Mouse (Mus musculus) lung, postnatal 0 days (tissue): Measurements from ENCODE around the gene Slc23a2.

Experiments used
- CTCF ChIP-seq: IDR thresholded peaks from 2 replicates; pipeline ENCODE4 v1.5.1; 2016; ENCODE audit warnings: antibody characterized with exemption, mild to moderate bottlenecking
- EP300 ChIP-seq: IDR thresholded peaks from 2 replicates; pipeline ENCODE4 v1.6.1; 2016; ENCODE audit warnings: antibody characterized with exemption, mild to moderate bottlenecking, control low read depth

- TF ChIP-seq EP300, result no peak
- no peak for TF ChIP-seq CTCF
Observed at GRCm38 (mm10) chr2:132151592-132151991, 6.7 kb upstream of the Slc23a2 start.
